Mouse (Mus musculus): ENCODE results near the gene Arhgef18. TPM values are rescaled to one million over a fixed set of nuclear protein-coding genes. Genes with fewer than 3 reads are reported as not detected.
A peak's percentile ranks its signal among the peaks of the same experiment; 100 is the strongest.

The Arhgef18 gene
- polyA plus RNA-seq, 1 experiment from 2014 or later = 13.2 TPM

GRCm38 (mm10) chr8:3480221-3480785, 87.5 kb downstream of the Arhgef18 start:
- no peak overlapping the region for H3K9ac ChIP-seq (replicated peaks; ENCODE audit: low read length)
- no peak overlapping the region for H3K27ac ChIP-seq (replicated peaks; ENCODE audit: low read depth, low read length)
- H3K9me3 ChIP-seq (ENCODE audit: control insufficient read depth, low read length) = no peaks in the 10 kb centered on the region
- no peak overlapping the region for H3K4me3 ChIP-seq (replicated peaks; ENCODE audit: low read depth, low read length)
- WGBS = 80% methylated on average over 4 of the region's 4 CpGs
- H3K4me2 ChIP-seq (ENCODE audit: low read length) = no peak overlapping the region
- no peaks in the 10 kb centered on the region for H3K36me3 ChIP-seq (ENCODE audit: control insufficient read depth, insufficient read depth, low read length)
- no peaks in the 10 kb centered on the region; the same call in 1 of the 2 replicates for H3K4me1 ChIP-seq (ENCODE audit: control insufficient read depth, insufficient read depth, low read length)
- 0 out of 2 replicates have a peak, but pooled peaks cover 2% of the 10 kb centered on the region for H3K27me3 ChIP-seq (ENCODE audit: control insufficient read depth, insufficient read depth, low read length)
- no peak for ATAC-seq (ENCODE audit: low FRiP score, low TSS enrichment)
- no peak for DNase-seq

DNA sequence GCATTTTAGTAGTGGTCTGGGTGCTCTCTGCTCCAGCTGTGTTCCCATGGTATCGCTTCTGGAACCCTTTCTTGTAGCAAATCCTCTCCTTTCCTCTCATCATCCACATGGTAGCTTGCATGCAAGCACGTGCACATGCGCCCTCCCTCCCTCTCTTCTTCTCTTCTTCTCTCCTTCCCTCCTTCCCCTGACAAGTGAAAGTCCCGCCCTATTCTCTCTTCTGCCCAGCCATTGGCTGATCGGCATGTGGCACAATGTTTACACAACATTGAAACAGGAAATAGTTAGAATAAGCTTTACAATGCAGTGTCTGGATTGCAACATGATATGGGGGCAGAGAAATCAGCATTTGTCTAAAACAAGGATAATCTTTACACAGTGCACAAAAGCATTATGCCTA, 88.8 kb downstream of the Arhgef18 start:
- Histone ChIP-seq H3K27ac (replicated peaks; ENCODE audit: low read depth, low read length) (no peak overlapping the region), H3K36me3 (ENCODE audit: control insufficient read depth, insufficient read depth, low read length) (no peaks in the 10 kb centered on the region), H3K9me3 (ENCODE audit: control insufficient read depth, low read length) (no peaks in the 10 kb centered on the region), H3K9ac (replicated peaks; ENCODE audit: low read length) (no peak overlapping the region), H3K4me1 (ENCODE audit: control insufficient read depth, insufficient read depth, low read length) (no peaks in the 10 kb centered on the region), H3K4me2 (ENCODE audit: low read length) (no peak overlapping the region), H3K27me3 (ENCODE audit: control insufficient read depth, insufficient read depth, low read length) (0 out of 2 replicates have a peak, but pooled peaks cover 2% of the 10 kb centered on the region), H3K4me3 (replicated peaks; ENCODE audit: low read depth, low read length) (no peak overlapping the region)
- ATAC-seq (ENCODE audit: low FRiP score, low TSS enrichment) (no peak), DNase-seq (no peak)
- 63% methylated on average over 5 of the region's 5 CpGs for WGBS

GRCm38 (mm10) chr8:3482240-3482740, 89.5 kb downstream of the Arhgef18 start:
- Histone ChIP-seq H3K27me3 (ENCODE audit: control insufficient read depth, insufficient read depth, low read length) (0 out of 2 replicates have a peak, but pooled peaks cover 1% of the 10 kb centered on the region), H3K4me2 (ENCODE audit: low read length) (no peak overlapping the region), H3K36me3 (ENCODE audit: control insufficient read depth, insufficient read depth, low read length) (no peaks in the 10 kb centered on the region), H3K9ac (replicated peaks; ENCODE audit: low read length) (no peak overlapping the region), H3K4me1 (ENCODE audit: control insufficient read depth, insufficient read depth, low read length) (no peaks in the 10 kb centered on the region), H3K4me3 (replicated peaks; ENCODE audit: low read depth, low read length) (no peak overlapping the region), H3K9me3 (ENCODE audit: control insufficient read depth, low read length) (no peaks in the 10 kb centered on the region), H3K27ac (replicated peaks; ENCODE audit: low read depth, low read length) (no peak overlapping the region)
- DNase-seq (no peak), ATAC-seq (ENCODE audit: low FRiP score, low TSS enrichment) (no peak)
- WGBS = 88% methylated on average over 22 of the region's 22 CpGs

- H3K4me2 ChIP-seq (ENCODE audit: low read length) = no peak overlapping the region
- H3K27ac ChIP-seq (replicated peaks; ENCODE audit: low read depth, low read length) = no peak overlapping the region
- no peaks in the 10 kb centered on the region for H3K4me1 ChIP-seq (ENCODE audit: control insufficient read depth, insufficient read depth, low read length)
- H3K27me3 ChIP-seq (ENCODE audit: control insufficient read depth, insufficient read depth, low read length) = no peaks in the 10 kb centered on the region
- 87% methylated on average over 7 of the region's 7 CpGs for WGBS
- H3K9ac ChIP-seq (replicated peaks; ENCODE audit: low read length) = no peak overlapping the region
- H3K36me3 ChIP-seq (ENCODE audit: control insufficient read depth, insufficient read depth, low read length) = no peaks in the 10 kb centered on the region
- DNase-seq (no peak), ATAC-seq (ENCODE audit: low FRiP score, low TSS enrichment) (no peak)
- no peaks in the 10 kb centered on the region for H3K9me3 ChIP-seq (ENCODE audit: control insufficient read depth, low read length)
- H3K4me3 ChIP-seq (replicated peaks; ENCODE audit: low read depth, low read length) = no peak overlapping the region
Measured at GRCm38 (mm10) chr8:3483546-3483945, 90.7 kb downstream of the Arhgef18 start.

- no peaks in the 10 kb centered on the region for H3K9me3 ChIP-seq (ENCODE audit: control insufficient read depth, low read length)
- H3K27me3 ChIP-seq (ENCODE audit: control insufficient read depth, insufficient read depth, low read length) = no peaks in the 10 kb centered on the region
- no peak overlapping the region for H3K9ac ChIP-seq (replicated peaks; ENCODE audit: low read length)
- no peak overlapping the region for H3K4me2 ChIP-seq (ENCODE audit: low read length)
- DNase-seq (no peak), ATAC-seq (ENCODE audit: low FRiP score, low TSS enrichment) (no peak)
- no peak overlapping the region for H3K4me3 ChIP-seq (replicated peaks; ENCODE audit: low read depth, low read length)
- 27% methylated on average over 5 of the region's 5 CpGs for WGBS
- H3K4me1 ChIP-seq (ENCODE audit: control insufficient read depth, insufficient read depth, low read length) = no peaks in the 10 kb centered on the region
- no peaks in the 10 kb centered on the region for H3K36me3 ChIP-seq (ENCODE audit: control insufficient read depth, insufficient read depth, low read length)
- H3K27ac ChIP-seq (replicated peaks; ENCODE audit: low read depth, low read length) = no peak overlapping the region
Measured at GRCm38 (mm10) chr8:3485192-3485591, 92.4 kb downstream of the Arhgef18 start.

DNA sequence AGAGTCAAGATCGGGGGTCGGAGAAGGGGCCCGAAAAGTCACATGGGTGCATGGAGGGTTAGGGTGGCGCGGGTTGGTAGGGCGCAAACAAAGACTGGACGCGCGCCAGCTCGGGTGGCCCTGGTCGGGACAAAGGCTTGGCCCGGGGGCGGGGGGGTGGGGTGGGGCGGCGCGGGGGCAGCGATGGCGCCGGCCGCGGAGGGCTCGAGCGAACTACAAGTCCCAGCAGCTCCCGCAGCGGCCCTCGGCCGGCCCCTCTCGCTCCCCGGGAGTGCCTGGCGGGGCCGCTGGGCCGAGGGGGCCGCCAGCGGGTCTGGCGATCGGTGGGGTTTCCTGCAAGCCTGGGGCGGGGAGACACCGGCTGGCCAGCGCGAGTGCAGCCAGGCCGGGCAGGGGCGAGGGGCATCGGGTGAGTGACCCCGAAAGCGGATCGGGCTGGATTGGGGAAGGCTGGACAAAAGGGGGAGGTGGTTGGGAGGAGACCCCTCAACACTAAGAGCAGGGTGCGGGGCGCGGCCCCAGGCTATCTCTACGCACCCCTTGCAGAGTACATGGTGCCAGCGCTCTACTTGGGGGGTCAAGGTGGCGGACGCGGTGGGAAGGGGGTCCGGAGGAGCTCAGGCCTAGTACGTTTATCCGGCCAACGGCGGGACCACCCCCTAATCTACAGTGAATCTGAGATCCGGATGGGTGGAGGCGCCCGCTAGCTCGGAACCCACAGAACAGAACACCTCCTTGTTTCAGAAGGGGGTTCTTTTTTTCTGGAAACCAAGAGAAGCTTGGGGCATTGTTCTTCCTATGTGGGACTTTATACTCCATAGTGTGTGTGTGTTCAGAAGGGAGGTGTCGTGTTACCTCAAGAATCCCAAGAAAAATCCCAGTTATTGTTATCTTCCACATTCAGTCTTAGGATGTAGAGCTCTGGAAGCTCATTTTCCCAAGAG, 100.4 kb downstream of the Arhgef18 start, which contains the start of gene Zfp358:
Zfp358 (plus strand) TSS at position 238 of the 944 bp plus-strand sequence.
- ATAC-seq (ENCODE audit: low FRiP score, low TSS enrichment) (peak; percentile 91), DNase-seq (peak; percentile 92)
- H3K36me3 ChIP-seq (ENCODE audit: control insufficient read depth, insufficient read depth, low read length) = peaks cover 28% of the 10 kb centered on the region
- peak within 1 kb of the TSS; percentile 73 for H3K4me2 ChIP-seq (ENCODE audit: low read length)
- peaks cover 7% of the 10 kb centered on the region; the same call in 1 of the 2 replicates for H3K9me3 ChIP-seq (ENCODE audit: control insufficient read depth, low read length)
- H3K27me3 ChIP-seq (ENCODE audit: control insufficient read depth, insufficient read depth, low read length) = no peaks in the 10 kb centered on the region
- peak within 1 kb of the TSS; percentile 99 for H3K9ac ChIP-seq (replicated peaks; ENCODE audit: low read length)
- under 1% methylated on average over 56 of the region's 64 CpGs for WGBS
- H3K4me3 ChIP-seq (replicated peaks; ENCODE audit: low read depth, low read length) = peak within 1 kb of the TSS; percentile 89
- H3K27ac ChIP-seq (replicated peaks; ENCODE audit: low read depth, low read length) = peak within 1 kb of the TSS; percentile 93
- H3K4me1 ChIP-seq (ENCODE audit: control insufficient read depth, insufficient read depth, low read length) = peaks cover 7% of the 10 kb centered on the region

DNA sequence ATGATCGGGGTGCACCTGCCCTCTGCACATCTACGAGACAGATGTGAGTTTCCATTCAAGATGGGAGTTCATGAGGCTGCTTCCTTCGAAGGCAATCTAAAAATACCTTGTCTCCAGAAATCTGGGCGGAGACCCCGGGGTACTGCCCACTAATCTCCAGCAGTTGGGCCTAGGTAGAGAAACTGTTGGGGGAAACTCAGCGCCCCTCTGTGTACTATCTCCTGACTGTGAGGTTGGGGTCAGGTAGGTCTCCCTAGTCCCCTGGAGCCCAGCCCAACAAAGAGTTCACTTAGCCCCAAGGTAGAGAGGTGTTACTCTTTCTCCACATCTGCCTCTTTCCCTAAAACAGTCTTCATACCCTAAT, 101.0 kb downstream of the Arhgef18 start:
- H3K4me3 ChIP-seq (replicated peaks; ENCODE audit: low read depth, low read length) = peak overlapping the region; percentile 89

GRCm38 (mm10) chr8:3495578-3496427, 103.0 kb downstream of the Arhgef18 start:
- no peak overlapping the region for H3K4me2 ChIP-seq (ENCODE audit: low read length)
- H3K9me3 ChIP-seq (ENCODE audit: control insufficient read depth, low read length) = peaks cover 7% of the 10 kb centered on the region; the same call in 1 of the 2 replicates
- no peak overlapping the region for H3K4me3 ChIP-seq (replicated peaks; ENCODE audit: low read depth, low read length)
- H3K4me1 ChIP-seq (ENCODE audit: control insufficient read depth, insufficient read depth, low read length) = peaks cover 13% of the 10 kb centered on the region
- H3K36me3 ChIP-seq (ENCODE audit: control insufficient read depth, insufficient read depth, low read length) = peaks cover 33% of the 10 kb centered on the region
- ATAC-seq (ENCODE audit: low FRiP score, low TSS enrichment) (no peak), DNase-seq (no peak)
- no peak overlapping the region for H3K27ac ChIP-seq (replicated peaks; ENCODE audit: low read depth, low read length)
- no peaks in the 10 kb centered on the region for H3K27me3 ChIP-seq (ENCODE audit: control insufficient read depth, insufficient read depth, low read length)
- H3K9ac ChIP-seq (replicated peaks; ENCODE audit: low read length) = no peak overlapping the region
- 97% methylated on average over 44 of the region's 44 CpGs for WGBS

More for the DNA sequence above, 101.0 kb downstream of the Arhgef18 start:
- Histone ChIP-seq H3K27ac (replicated peaks; ENCODE audit: low read depth, low read length) (peak overlapping the region; percentile 93), H3K9me3 (ENCODE audit: control insufficient read depth, low read length) (peaks cover 7% of the 10 kb centered on the region; the same call in 1 of the 2 replicates), H3K36me3 (ENCODE audit: control insufficient read depth, insufficient read depth, low read length) (peaks cover 33% of the 10 kb centered on the region), H3K4me1 (ENCODE audit: control insufficient read depth, insufficient read depth, low read length) (peaks cover 7% of the 10 kb centered on the region), H3K27me3 (ENCODE audit: control insufficient read depth, insufficient read depth, low read length) (no peaks in the 10 kb centered on the region), H3K9ac (replicated peaks; ENCODE audit: low read length) (peak overlapping the region; percentile 99), H3K4me2 (ENCODE audit: low read length) (peak overlapping the region; percentile 73)
- ATAC-seq (ENCODE audit: low FRiP score, low TSS enrichment) = peak; percentile 3; the same call in 1 of the 2 replicates
- no peak for DNase-seq
- 24% methylated on average over 6 of the region's 6 CpGs for WGBS

All from midbrain, embryonic 14.5 days (tissue).